Mouse (Mus musculus) megakaryocyte, embryonic 14.5 days (primary cell): Measurements from ENCODE around the gene Noto. TPM values are rescaled to one million over a fixed set of nuclear protein-coding genes. Genes with fewer than 3 reads are reported as not detected.

ENCODE experiments used
- H3K27me3 ChIP-seq: replicated peaks from 2 replicates; pipeline ENCODE3; 2012; ENCODE audit warnings: inconsistent platforms
- H3K36me3 ChIP-seq: replicated peaks from 2 replicates; pipeline ENCODE3; 2012; ENCODE audit warnings: low read length, inconsistent platforms, mixed read lengths
- H3K4me1 ChIP-seq: 2 replicates; pipeline ENCODE4 v1.6.1; 2012; ENCODE audit warnings: inconsistent platforms
- H3K4me3 ChIP-seq: replicated peaks from 2 replicates; pipeline ENCODE3; 2012; ENCODE audit warnings: moderate library complexity, mild to moderate bottlenecking, inconsistent platforms
- H3K9me3 ChIP-seq: 2 replicates; pipeline ENCODE4 v1.6.1; 2012; ENCODE audit warnings: inconsistent platforms
- FLI1 ChIP-seq: IDR thresholded peaks from 2 replicates; pipeline ENCODE4 v1.6.1; 2012; ENCODE audit warnings: low read length, inconsistent platforms, mixed read lengths
- GATA1 ChIP-seq: IDR thresholded peaks from 3 replicates; pipeline ENCODE4 v1.6.1; 2012; ENCODE audit warnings: mixed read lengths, low read length, inconsistent platforms, borderline replicate concordance
- polyA plus RNA-seq: library from polyadenylated mRNA; stranded (reverse); fragments of >175 nt; gene quantifications from 2 replicates; pipeline ENCODE4 v1.2.3, GENCODE M21; 2012; ENCODE audit warnings: low replicate concordance; ENCODE audit not compliant: insufficient read depth

Noto gene
- polyA plus RNA-seq, 1 experiment = not detected

GRCm38 (mm10) chr6:85469660-85470430 is 46.2 kb downstream of the Noto start:
- Histone ChIP-seq H3K36me3 (peaks cover 53% of the 10 kb centered on the region), H3K27me3 (peaks cover 40% of the 10 kb centered on the region), H3K4me3 (no peak overlapping the region), H3K9me3 (no peaks in the 10 kb centered on the region), H3K4me1 (peaks cover 67% of the 10 kb centered on the region)
- TF ChIP-seq FLI1 (no peak), GATA1 (no peak)

GRCm38 (mm10) chr6:85471962-85472361 is 48.3 kb downstream of the Noto start:
- Histone ChIP-seq H3K9me3 (no peaks in the 10 kb centered on the region), H3K4me3 (no peak overlapping the region), H3K27me3 (peaks cover 56% of the 10 kb centered on the region), H3K4me1 (peaks cover 51% of the 10 kb centered on the region), H3K36me3 (peaks cover 32% of the 10 kb centered on the region)
- TF ChIP-seq GATA1 (no peak), FLI1 (no peak)

- TF ChIP-seq GATA1 (no peak), FLI1 (no peak)
- Histone ChIP-seq H3K9me3 (no peaks in the 10 kb centered on the region), H3K27me3 (peaks cover 59% of the 10 kb centered on the region), H3K4me3 (no peak overlapping the region), H3K4me1 (peaks cover 48% of the 10 kb centered on the region), H3K36me3 (peaks cover 26% of the 10 kb centered on the region)
Observed at GRCm38 (mm10) chr6:85472542-85472941, 48.9 kb downstream of the Noto start.

GRCm38 (mm10) chr6:85475581-85475980 is 51.9 kb downstream of the Noto start:
- Histone ChIP-seq H3K36me3 (no peaks in the 10 kb centered on the region), H3K4me3 (no peak overlapping the region), H3K27me3 (peaks cover 87% of the 10 kb centered on the region), H3K4me1 (peaks cover 29% of the 10 kb centered on the region), H3K9me3 (no peaks in the 10 kb centered on the region)
- TF ChIP-seq GATA1 = no peak
- no peak for TF ChIP-seq FLI1

- TF ChIP-seq FLI1 = no peak
- no peak for TF ChIP-seq GATA1
- Histone ChIP-seq H3K4me3 (no peak overlapping the region), H3K9me3 (peaks cover 14% of the 10 kb centered on the region), H3K36me3 (no peaks in the 10 kb centered on the region), H3K4me1 (peaks cover 20% of the 10 kb centered on the region), H3K27me3 (peaks cover 89% of the 10 kb centered on the region)
Observed at GRCm38 (mm10) chr6:85477366-85477917, 53.8 kb downstream of the Noto start.

GRCm38 (mm10) chr6:85478416-85478815 is 54.7 kb downstream of the Noto start:
- H3K36me3 ChIP-seq = no peaks in the 10 kb centered on the region
- H3K4me1 ChIP-seq = peaks cover 20% of the 10 kb centered on the region
- H3K9me3 ChIP-seq = peaks cover 20% of the 10 kb centered on the region
- TF ChIP-seq GATA1 (no peak), FLI1 (no peak)
- peaks cover 86% of the 10 kb centered on the region for H3K27me3 ChIP-seq
- H3K4me3 ChIP-seq = no peak overlapping the region

Other genes starting within 250 kb of the Noto start
- gene Emx1, start 236.4 kb upstream of the Noto start, polyA plus RNA-seq = not detected in 2 replicates
- 0.72 TPM in 1 of 2 replicates, not detected in the other for gene Sfxn5, start 90.5 kb upstream of the Noto start, polyA plus RNA-seq
- gene Rab11fip5, start 49.3 kb upstream of the Noto start, polyA plus RNA-seq = 1.0 and 4.4 TPM in 2 replicates
- 6.2 and 7.5 TPM in 2 replicates for gene Smyd5, start 8.1 kb downstream of the Noto start, polyA plus RNA-seq
- 5.2 and 36.0 TPM in 2 replicates for gene Cct7, start 27.6 kb downstream of the Noto start, polyA plus RNA-seq
- gene Pradc1, start 28.1 kb downstream of the Noto start, polyA plus RNA-seq = 18.8 TPM in 1 of 2 replicates, not detected in the other
- gene Fbxo41, start 79.1 kb downstream of the Noto start, polyA plus RNA-seq = not detected in 2 replicates
- 0.12 TPM in 1 of 2 replicates, not detected in the other for gene Egr4, start 89.7 kb downstream of the Noto start, polyA plus RNA-seq
- gene Alms1, start 163.6 kb downstream of the Noto start, polyA plus RNA-seq = 0.08 TPM in 1 of 2 replicates, not detected in the other